Mouse (Mus musculus) thymus, adult 2 months (tissue): Measurements from ENCODE around the gene Hist1h2bf. TPM values are rescaled to one million over a fixed set of nuclear protein-coding genes. Genes with fewer than 3 reads are reported as not detected.
"Not testable (repeated sequence)": the region's sequence is repeated elsewhere in the genome, so short reads cannot be mapped to it uniquely, and the experiment has no call there.

Experiments
- DNase-seq: peaks from one replicate; pipeline ENCODE4 v3.0.0; 2021
- H3K27ac ChIP-seq: fragments of 200-500 bp; 2 replicates; pipeline ENCODE4 v1.5.1; 2012; ENCODE audit warnings: low read length, control low read depth; ENCODE audit not compliant: control insufficient read depth, insufficient read depth
- H3K27me3 ChIP-seq: fragments of 200-500 bp; 2 replicates; pipeline ENCODE4 v1.6.1; 2012; ENCODE audit warnings: mild to moderate bottlenecking, low read length, moderate library complexity, mixed read lengths; ENCODE audit not compliant: control insufficient read depth, insufficient read depth
- H3K36me3 ChIP-seq: fragments of 200-500 bp; 2 replicates; pipeline ENCODE4 v1.6.1; 2012; ENCODE audit warnings: mild to moderate bottlenecking, low read length, moderate library complexity; ENCODE audit not compliant: control insufficient read depth, insufficient read depth
- H3K4me1 ChIP-seq: fragments of 200-500 bp; replicated peaks from 2 replicates; pipeline ENCODE4 v1.6.1; 2012; ENCODE audit warnings: low read length; ENCODE audit not compliant: control insufficient read depth, insufficient read depth
- H3K4me3 ChIP-seq: fragments of 200-500 bp; 2 replicates; pipeline ENCODE4 v1.5.1; 2012; ENCODE audit warnings: mild to moderate bottlenecking, low read length, control low read depth, moderate library complexity; ENCODE audit not compliant: control insufficient read depth, insufficient read depth
- CTCF ChIP-seq: fragments of 200-500 bp; IDR thresholded peaks from 2 replicates; pipeline ENCODE4 v1.5.1; 2012; ENCODE audit warnings: mild to moderate bottlenecking, control low read depth, low read length, moderate library complexity, borderline replicate concordance; ENCODE audit not compliant: control insufficient read depth, poor library complexity, insufficient read depth; ENCODE audit errors: extremely low read depth
- POLR2A ChIP-seq: fragments of 200-500 bp; IDR thresholded peaks from 2 replicates; pipeline ENCODE4 v1.6.1; 2012; ENCODE audit warnings: mild to moderate bottlenecking, low read length, control low read depth, moderate library complexity; ENCODE audit not compliant: control insufficient read depth, poor library complexity, insufficient read depth; ENCODE audit errors: extremely low read depth
- WGBS: fragments of 180-500 bp; shearing (Covaris S2); methylation state at CpG from one replicate; pipeline ENCODE4 v1.1.7; 2018; 5-methylcytosine and 5-hydroxymethylcytosine counted together
- polyA plus RNA-seq: library from polyadenylated mRNA; depleted of rRNA; stranded (reverse); fragments of >200 nt; gene quantifications from 2 replicates; pipeline ENCODE4 v1.2.3, GENCODE M21; 2012

Hist1h2bf gene
- polyA plus RNA-seq, 1 experiment = 277 TPM

- H3K4me3 ChIP-seq = no peak overlapping the region
- WGBS = 31% methylated on average over 6 of the region's 6 CpGs
- H3K36me3 ChIP-seq = no peaks in the 10 kb centered on the region
- peaks cover 11% of the 10 kb centered on the region for H3K4me1 ChIP-seq
- no peak for DNase-seq
- peak overlapping the region; percentile 69 for H3K27ac ChIP-seq
- TF ChIP-seq CTCF (no peak), POLR2A (no peak)
- no peaks in the 10 kb centered on the region for H3K27me3 ChIP-seq
These were observed 8.4 kb upstream of the Hist1h2bf start for GRCm38 (mm10) chr13:23582219-23583056.

GRCm38 (mm10) chr13:23581408-23582218, 7.6 kb upstream of the Hist1h2bf start, which contains the start of gene Hist1h4d:
Gene Hist1h4d, plus strand, starts transcription at chr13:23581598.
- DNase-seq = peak; percentile 95
- Histone ChIP-seq H3K4me1 (peaks cover 10% of the 10 kb centered on the region), H3K27me3 (no peaks in the 10 kb centered on the region), H3K36me3 (no peaks in the 10 kb centered on the region), H3K4me3 (peak within 1 kb of the TSS; percentile 49), H3K27ac (peak within 1 kb of the TSS; percentile 73)
- TF ChIP-seq CTCF (no peak), POLR2A (peak; percentile 98)
- WGBS = under 1% methylated on average over 43 of the region's 43 CpGs

- Histone ChIP-seq H3K4me1 (peaks cover 8% of the 10 kb centered on the region), H3K27ac (no peak overlapping the region), H3K4me3 (no peak overlapping the region), H3K36me3 (no peaks in the 10 kb centered on the region), H3K27me3 (no peaks in the 10 kb centered on the region)
- WGBS = 95% methylated on average over 1 of the region's 1 CpGs
- no peak for DNase-seq
- TF ChIP-seq CTCF (no peak), POLR2A (no peak)
These were observed 3.8 kb upstream of the Hist1h2bf start for GRCm38 (mm10) chr13:23577835-23578234.

GRCm38 (mm10) chr13:23576906-23577639, 3.1 kb upstream of the Hist1h2bf start:
- no peak for TF ChIP-seq CTCF
- TF ChIP-seq POLR2A = no peak
- H3K27ac ChIP-seq = no peak overlapping the region; the same call in 1 of the 2 replicates
- H3K27me3 ChIP-seq = no peaks in the 10 kb centered on the region
- H3K36me3 ChIP-seq = no peaks in the 10 kb centered on the region
- no peak overlapping the region for H3K4me3 ChIP-seq
- no peak for DNase-seq
- 69% methylated on average over 6 of the region's 6 CpGs for WGBS
- H3K4me1 ChIP-seq = peaks cover 6% of the 10 kb centered on the region

DNA sequence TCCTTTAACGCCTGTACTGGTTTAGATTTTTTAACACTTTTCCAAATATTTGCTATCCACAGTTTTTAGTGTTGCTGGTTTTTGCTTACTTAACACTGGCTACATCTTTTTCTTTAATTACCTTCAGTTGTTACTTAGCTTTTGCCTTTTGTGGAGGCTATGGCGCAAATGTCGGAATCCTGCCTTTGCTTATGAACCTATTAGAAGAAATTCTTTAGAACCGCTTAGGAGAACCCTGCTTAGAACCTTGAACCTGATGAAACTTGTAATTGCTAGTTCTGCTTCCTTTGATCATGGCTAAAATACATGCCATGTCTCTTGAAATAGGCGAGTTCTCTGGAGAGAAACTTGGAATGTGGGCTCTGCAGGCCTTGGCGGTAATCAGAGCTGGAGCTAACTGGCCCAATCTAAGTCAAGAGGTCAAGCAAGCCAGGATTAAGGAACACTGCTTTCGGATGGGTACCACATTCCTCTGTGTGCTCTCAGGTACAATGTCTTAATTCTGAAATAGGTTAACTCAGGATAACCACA, 2.4 kb upstream of the Hist1h2bf start:
- H3K27ac ChIP-seq = no peak overlapping the region; the same call in 1 of the 2 replicates
- DNase-seq = no peak

GRCm38 (mm10) chr13:23575864-23576313, 1.9 kb upstream of the Hist1h2bf start:
- 1% methylated on average over 17 of the region's 40 CpGs for WGBS
- H3K27me3 ChIP-seq, H3K4me1 ChIP-seq, DNase-seq, H3K36me3 ChIP-seq: not testable (repeated sequence)
- peak overlapping the region; percentile 49 for H3K27ac ChIP-seq
- H3K4me3 ChIP-seq = peak overlapping the region; percentile 43

More for the DNA sequence above, 2.4 kb upstream of the Hist1h2bf start:
- WGBS = 53% methylated on average over 7 of the region's 7 CpGs
- TF ChIP-seq CTCF (no peak), POLR2A (no peak)
- Histone ChIP-seq H3K4me3 (no peak overlapping the region), H3K36me3 (no peaks in the 10 kb centered on the region), H3K27me3 (no peaks in the 10 kb centered on the region), H3K4me1 (peaks cover 3% of the 10 kb centered on the region)
